Mouse (Mus musculus) bone marrow, adult 2 months (tissue): Measurements from ENCODE around the gene Il20.

Experiments
- CTCF ChIP-seq: fragments of 200-500 bp; IDR thresholded peaks from 2 replicates; pipeline ENCODE4 v1.5.1; 2011; ENCODE audit warnings: low read length, control low read depth; ENCODE audit not compliant: control insufficient read depth, insufficient read depth
- POLR2A ChIP-seq: fragments of 200-500 bp; IDR thresholded peaks from 2 replicates; pipeline ENCODE4 v1.6.1; 2011; ENCODE audit warnings: low read depth, mild to moderate bottlenecking, control low read depth, low read length, borderline replicate concordance; ENCODE audit not compliant: control insufficient read depth

DNA sequence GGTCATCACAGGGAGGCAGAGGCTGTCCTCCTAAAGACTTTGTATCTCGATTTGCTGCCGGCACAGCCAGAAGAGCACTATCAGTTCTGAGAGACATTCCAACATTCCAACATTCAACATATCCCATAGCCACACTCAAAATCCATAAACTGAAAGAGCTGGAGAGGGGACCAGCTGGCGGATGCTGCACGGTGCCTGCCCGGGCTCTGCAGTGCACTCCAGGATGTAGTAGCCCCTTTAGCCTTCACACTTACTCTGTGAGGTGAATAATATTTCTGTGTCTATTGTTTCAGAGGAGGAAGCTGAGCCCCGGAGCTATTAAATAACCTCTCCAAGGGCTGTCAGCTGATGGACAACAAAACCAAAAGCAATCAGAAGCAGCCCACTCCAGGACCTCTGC lies 35.7 kb upstream of the Il20 start:
- TF ChIP-seq CTCF (no peak), POLR2A (no peak)
